Mouse (Mus musculus) hindbrain, embryonic 11.5 days (tissue): ENCODE results near the gene Fat3. TPM values are rescaled to one million over a fixed set of nuclear protein-coding genes. Genes with fewer than 3 reads are reported as not detected.
A peak's percentile ranks its signal among the peaks of the same experiment; 100 is the strongest.

ENCODE experiments used
- ATAC-seq: fragments of 200-750 bp; cut with Nextera tagmentation; 2 replicates; pipeline ENCODE4 v1.8.0; 2017; ENCODE audit warnings: mild to moderate bottlenecking, moderate TSS enrichment, moderate library complexity; ENCODE audit not compliant: low FRiP score
- DNase-seq: peaks from one replicate; pipeline ENCODE4 v3.0.0-alpha.2; 2015; ENCODE audit warnings: low spot score
- H3K27ac ChIP-seq: fragments of 300-500 bp; sonication (generic); 2 replicates; pipeline ENCODE4 v1.5.1; 2014; ENCODE audit warnings: mild to moderate bottlenecking, low read depth, low read length
- H3K27me3 ChIP-seq: fragments of 300-500 bp; sonication (generic); 2 replicates; pipeline ENCODE4 v1.6.1; 2014; ENCODE audit warnings: mild to moderate bottlenecking, low read length, moderate library complexity, mixed read lengths; ENCODE audit not compliant: control insufficient read depth, insufficient read depth
- H3K36me3 ChIP-seq: fragments of 300-500 bp; sonication (generic); 2 replicates; pipeline ENCODE4 v1.6.1; 2014; ENCODE audit warnings: mild to moderate bottlenecking, low read length, moderate library complexity, mixed read lengths; ENCODE audit not compliant: control insufficient read depth, insufficient read depth
- H3K4me1 ChIP-seq: fragments of 300-500 bp; sonication (generic); replicated peaks from 2 replicates; pipeline ENCODE4 v1.6.1; 2014; ENCODE audit warnings: low read length, mixed read lengths; ENCODE audit not compliant: control insufficient read depth, insufficient read depth
- H3K4me2 ChIP-seq: fragments of 300-500 bp; sonication (generic); replicated peaks from 2 replicates; pipeline ENCODE4 v1.6.1; 2014; ENCODE audit warnings: mild to moderate bottlenecking, low read depth, low read length
- H3K4me3 ChIP-seq: fragments of 300-500 bp; sonication (generic); 2 replicates; pipeline ENCODE4 v1.5.1; 2014; ENCODE audit warnings: low read depth, low read length
- H3K9ac ChIP-seq: fragments of 300-500 bp; sonication (generic); 2 replicates; pipeline ENCODE4 v1.6.1; 2014; ENCODE audit warnings: low read depth, low read length
- H3K9me3 ChIP-seq: fragments of 300-500 bp; sonication (generic); 2 replicates; pipeline ENCODE4 v1.6.1; 2016; ENCODE audit warnings: low read length; ENCODE audit not compliant: control insufficient read depth
- WGBS: fragments of 180-500 bp; shearing (Covaris S2); extraction: QIAGEN DNeasy Blood & Tissue Kit; methylation state at CpG from one replicate; pipeline ENCODE4 v1.1.7; 2014; 5-methylcytosine and 5-hydroxymethylcytosine counted together
- polyA plus RNA-seq: library from polyadenylated mRNA; unstranded; fragments of >200 nt; fragmentation: Nextera tagmentation; extraction: Ambion mirVana; gene quantifications from 2 replicates; pipeline ENCODE4 v1.2.1, GENCODE M21; 2014

Gene Fat3
- polyA plus RNA-seq, 1 experiment from 2014 or later: 15.5 TPM

DNA sequence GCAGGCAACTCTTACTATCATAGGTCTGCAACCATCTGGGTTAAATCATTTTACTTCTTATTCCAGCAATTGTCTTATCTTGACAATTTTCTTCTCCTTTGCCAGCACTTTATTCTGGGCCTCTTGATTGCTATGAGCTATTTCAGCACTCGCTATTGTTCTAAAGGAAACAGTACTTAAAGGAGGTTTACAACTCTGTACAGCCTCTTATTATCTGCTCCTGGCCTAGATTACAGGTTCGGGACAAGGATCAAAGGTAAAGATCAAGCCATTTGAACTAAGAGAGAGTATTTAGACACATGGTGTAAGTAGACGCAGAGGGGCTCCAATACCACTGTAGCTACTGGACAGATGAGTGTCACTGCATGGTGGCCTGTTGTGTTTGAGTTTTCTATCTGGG is 463.7 kb downstream of the Fat3 start:
- no peak for ATAC-seq
- Histone ChIP-seq H3K4me2 (no peak overlapping the region), H3K4me3 (no peak overlapping the region), H3K27me3 (no peaks in the 10 kb centered on the region), H3K9ac (no peak overlapping the region), H3K4me1 (no peaks in the 10 kb centered on the region), H3K9me3 (no peaks in the 10 kb centered on the region), H3K36me3 (no peaks in the 10 kb centered on the region), H3K27ac (no peak overlapping the region)
- no peak for DNase-seq
- WGBS: 83% methylated on average over 3 of the region's 3 CpGs

DNA sequence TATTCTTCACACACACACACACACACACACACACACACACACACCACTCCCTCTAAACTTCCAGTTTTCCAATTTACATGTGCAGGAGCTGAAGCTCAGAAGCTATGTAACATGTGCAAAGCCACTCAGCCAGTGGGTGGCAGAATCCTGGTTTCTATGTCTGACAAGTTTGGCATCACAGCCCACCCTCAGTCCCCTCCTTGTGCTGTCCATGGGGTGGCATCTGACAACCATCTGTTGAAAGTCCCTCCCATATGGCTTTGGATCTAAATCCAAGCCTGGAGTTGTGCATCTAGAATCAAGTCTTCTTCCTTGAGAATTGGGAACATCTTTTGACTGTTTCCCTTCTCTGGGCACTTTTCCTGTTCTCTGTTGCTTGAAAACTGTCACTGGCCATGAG is 464.7 kb downstream of the Fat3 start:
- no peak for ATAC-seq
- DNase-seq: no peak
- H3K27me3 ChIP-seq: no peaks in the 10 kb centered on the region
- no peak overlapping the region for H3K27ac ChIP-seq
- H3K9me3 ChIP-seq: no peaks in the 10 kb centered on the region
- no peak overlapping the region for H3K4me2 ChIP-seq
- no peaks in the 10 kb centered on the region for H3K36me3 ChIP-seq
- H3K9ac ChIP-seq: no peak overlapping the region
- no peak overlapping the region for H3K4me3 ChIP-seq
- no peaks in the 10 kb centered on the region for H3K4me1 ChIP-seq

DNA sequence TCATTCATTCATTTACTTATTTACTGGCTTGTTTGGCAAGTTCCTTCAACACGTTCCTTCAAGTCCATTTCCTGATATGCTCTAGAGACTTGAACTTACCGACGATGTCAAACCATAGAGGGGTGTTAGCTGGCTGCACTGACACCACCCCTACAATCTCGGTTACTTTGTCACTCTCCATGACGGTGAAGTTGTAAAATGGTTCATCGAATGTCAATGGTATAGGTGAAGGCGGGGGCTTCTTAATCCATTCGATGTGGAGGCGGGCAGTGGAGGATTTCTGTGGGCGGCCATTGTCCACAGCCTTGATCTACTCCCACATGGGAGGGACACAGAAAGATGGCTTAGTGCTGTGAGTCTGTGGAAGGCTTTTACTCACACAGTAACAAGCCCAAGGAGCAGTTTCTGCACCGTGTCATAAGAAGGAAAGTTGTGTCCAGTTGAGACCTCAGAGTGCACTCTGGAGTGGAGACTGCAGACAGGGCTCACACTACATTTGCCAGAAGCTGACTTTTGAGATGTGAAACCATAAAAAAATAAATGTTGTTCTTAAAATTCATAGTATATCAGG is 471.3 kb downstream of the Fat3 start:
- DNase-seq: no peak
- no peak overlapping the region for H3K27ac ChIP-seq
- H3K27me3 ChIP-seq: no peaks in the 10 kb centered on the region
- no peak overlapping the region for H3K9ac ChIP-seq
- no peak overlapping the region for H3K4me2 ChIP-seq
- 84% methylated on average over 11 of the region's 11 CpGs for WGBS
- H3K4me1 ChIP-seq: no peaks in the 10 kb centered on the region
- ATAC-seq: no peak
- H3K4me3 ChIP-seq: no peak overlapping the region
- H3K9me3 ChIP-seq: no peaks in the 10 kb centered on the region
- no peaks in the 10 kb centered on the region for H3K36me3 ChIP-seq

DNA sequence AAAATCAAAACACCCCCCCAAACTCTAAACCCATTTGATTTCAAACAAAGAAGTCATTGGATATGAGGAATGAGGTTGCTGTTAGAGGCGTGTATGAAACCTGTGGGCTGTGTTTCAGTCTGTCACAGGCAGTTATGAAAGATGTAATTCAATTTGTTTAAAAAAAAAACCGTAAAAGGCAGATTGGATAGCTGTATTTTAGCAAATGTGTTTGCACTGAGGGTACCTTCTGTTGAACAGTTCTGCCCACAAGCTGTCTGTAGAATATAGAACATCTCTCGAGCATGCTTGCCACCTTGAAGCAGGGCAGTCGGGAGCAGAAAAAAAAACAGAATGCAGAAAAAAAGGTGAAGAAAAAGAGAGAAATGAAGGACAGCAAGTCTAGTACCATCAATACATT is 472.0 kb downstream of the Fat3 start:
- Histone ChIP-seq H3K4me1 (no peaks in the 10 kb centered on the region), H3K36me3 (no peaks in the 10 kb centered on the region), H3K4me2 (no peak overlapping the region), H3K9ac (no peak overlapping the region), H3K27ac (no peak overlapping the region), H3K9me3 (no peaks in the 10 kb centered on the region), H3K4me3 (no peak overlapping the region), H3K27me3 (no peaks in the 10 kb centered on the region)
- no peak for DNase-seq
- no peak for ATAC-seq
- 83% methylated on average over 4 of the region's 4 CpGs for WGBS

DNA sequence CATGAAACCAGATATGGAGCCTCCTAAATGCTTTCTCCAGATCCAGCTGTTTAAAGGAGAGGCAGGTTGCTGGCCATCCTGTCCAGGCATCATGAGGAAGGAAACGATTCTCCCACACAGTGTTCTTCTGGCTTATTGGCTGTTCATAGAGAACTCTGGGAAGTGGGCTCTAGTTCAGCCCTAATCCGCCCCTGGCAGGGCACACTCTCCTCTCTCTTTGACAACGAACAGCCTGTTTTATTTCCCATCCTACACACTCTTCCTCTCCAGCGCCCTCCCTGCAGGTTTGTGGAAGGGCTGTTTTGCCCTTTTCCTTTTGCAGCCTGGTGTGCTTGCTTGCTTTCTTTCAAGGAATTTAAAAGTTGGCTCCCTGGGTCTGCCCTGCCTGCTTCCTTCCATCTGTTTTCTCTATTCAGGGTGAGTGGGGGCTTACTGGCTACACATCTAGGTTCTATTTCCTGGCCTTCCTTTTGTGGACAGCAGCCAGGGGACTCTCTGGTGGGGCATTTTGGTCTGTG is 472.6 kb downstream of the Fat3 start:
- no peak overlapping the region for H3K4me2 ChIP-seq
- 48% methylated on average over 4 of the region's 4 CpGs for WGBS
- ATAC-seq: no peak
- H3K36me3 ChIP-seq: no peaks in the 10 kb centered on the region
- no peak overlapping the region for H3K27ac ChIP-seq
- no peaks in the 10 kb centered on the region for H3K27me3 ChIP-seq
- peak; percentile 1 for DNase-seq
- no peak overlapping the region for H3K4me3 ChIP-seq
- H3K4me1 ChIP-seq: no peaks in the 10 kb centered on the region
- H3K9me3 ChIP-seq: no peaks in the 10 kb centered on the region
- H3K9ac ChIP-seq: no peak overlapping the region

DNA sequence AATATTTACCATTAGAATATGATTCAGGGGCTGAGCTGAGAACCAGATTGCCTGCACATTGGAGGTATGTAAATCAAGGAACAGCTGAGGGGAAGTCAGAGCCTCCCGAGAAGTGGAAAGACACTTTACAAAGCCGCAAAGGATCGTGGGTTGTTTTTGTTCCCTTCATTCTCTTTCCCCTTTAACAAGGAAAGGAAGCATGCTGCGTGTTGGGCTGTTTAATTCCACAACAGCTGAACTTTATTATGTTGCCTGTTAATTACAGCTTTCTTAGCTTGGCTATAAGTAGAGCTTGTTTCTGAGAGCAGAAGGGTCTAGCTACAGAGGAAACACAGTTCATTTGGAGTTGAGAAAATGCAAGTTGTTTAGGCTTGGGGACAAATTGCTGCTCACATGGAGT is 475.0 kb downstream of the Fat3 start:
- DNase-seq: no peak

DNA sequence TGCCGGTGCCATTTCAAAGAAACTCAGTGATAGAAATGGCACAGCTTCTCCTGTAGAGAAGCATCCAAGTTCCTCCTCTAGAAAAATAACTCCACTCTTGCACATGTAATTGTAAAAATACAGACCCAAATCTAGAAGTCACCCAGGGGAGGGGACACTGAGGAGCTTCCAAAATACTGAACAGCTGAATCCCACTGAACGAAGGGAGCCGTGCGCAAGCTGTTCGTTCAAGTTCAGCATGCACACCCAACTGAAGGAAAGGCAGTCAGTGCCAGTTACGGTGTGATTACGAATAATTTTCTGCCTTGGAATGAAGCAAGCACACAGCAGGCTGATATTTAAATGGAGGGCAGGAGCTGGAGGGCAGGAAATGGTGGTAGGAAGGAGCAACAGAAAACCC is 476.4 kb downstream of the Fat3 start:
- Histone ChIP-seq H3K9ac (no peak overlapping the region), H3K4me1 (no peaks in the 10 kb centered on the region), H3K4me2 (no peak overlapping the region), H3K9me3 (no peaks in the 10 kb centered on the region), H3K27me3 (no peaks in the 10 kb centered on the region), H3K4me3 (no peak overlapping the region), H3K36me3 (no peaks in the 10 kb centered on the region), H3K27ac (no peak overlapping the region)
- no peak for ATAC-seq
- WGBS: 96% methylated on average over 7 of the region's 7 CpGs
- DNase-seq: no peak

More for the DNA sequence above, 475.0 kb downstream of the Fat3 start:
- Histone ChIP-seq H3K4me1 (no peaks in the 10 kb centered on the region), H3K9me3 (no peaks in the 10 kb centered on the region), H3K4me2 (no peak overlapping the region), H3K27me3 (no peaks in the 10 kb centered on the region), H3K9ac (no peak overlapping the region), H3K4me3 (no peak overlapping the region), H3K27ac (no peak overlapping the region), H3K36me3 (no peaks in the 10 kb centered on the region)
- no peak for ATAC-seq
- 65% methylated on average over 4 of the region's 4 CpGs for WGBS

DNA sequence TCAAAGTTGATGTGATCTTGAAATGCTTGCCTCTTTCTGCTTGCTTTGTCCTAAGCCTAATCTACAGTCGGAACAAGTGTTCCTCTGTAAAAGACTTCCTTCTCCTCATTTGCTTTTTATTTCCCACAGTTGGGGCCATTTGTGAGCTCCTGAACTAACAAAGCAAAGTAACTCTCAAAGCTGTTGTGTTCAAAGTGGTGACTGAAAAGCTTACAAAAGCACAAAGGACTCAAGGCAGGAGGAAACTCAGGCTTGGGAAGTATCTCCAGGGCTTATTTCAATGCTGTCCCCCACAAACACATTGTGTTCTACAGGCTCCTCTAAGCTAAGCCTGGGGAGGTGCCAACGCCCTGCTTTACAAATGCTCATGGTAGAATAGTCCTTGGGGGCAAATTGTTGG is 487.0 kb downstream of the Fat3 start:
- no peak overlapping the region for H3K9ac ChIP-seq
- ATAC-seq: no peak
- no peaks in the 10 kb centered on the region for H3K27me3 ChIP-seq
- H3K36me3 ChIP-seq: no peaks in the 10 kb centered on the region
- no peaks in the 10 kb centered on the region for H3K9me3 ChIP-seq
- H3K27ac ChIP-seq: no peak overlapping the region
- no peak for DNase-seq
- no peaks in the 10 kb centered on the region for H3K4me1 ChIP-seq
- WGBS: 34% methylated on average over 2 of the region's 2 CpGs
- no peak overlapping the region for H3K4me2 ChIP-seq
- H3K4me3 ChIP-seq: no peak overlapping the region

DNA sequence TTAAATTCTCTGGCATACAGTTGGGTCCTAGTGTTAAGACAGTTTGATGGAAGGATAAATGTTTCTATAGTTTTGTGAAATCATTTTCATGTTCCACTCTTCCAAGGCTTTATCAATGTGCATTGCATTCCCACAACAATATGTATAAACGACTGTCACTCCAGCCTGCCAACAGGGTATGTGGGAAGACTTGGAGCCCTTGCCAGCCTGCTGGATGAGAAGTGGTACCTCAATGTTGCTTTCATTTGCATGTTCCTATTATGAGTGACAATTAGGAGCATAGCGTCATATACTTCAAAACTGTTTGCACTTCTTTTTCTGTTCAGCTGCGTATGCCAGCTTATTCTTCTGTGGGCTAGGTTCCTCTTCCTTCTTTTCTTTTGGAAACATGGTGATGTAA is 489.7 kb downstream of the Fat3 start:
- H3K27ac ChIP-seq: no peak overlapping the region
- H3K36me3 ChIP-seq: no peaks in the 10 kb centered on the region
- H3K9me3 ChIP-seq: no peaks in the 10 kb centered on the region
- H3K4me3 ChIP-seq: no peak overlapping the region
- H3K4me2 ChIP-seq: no peak overlapping the region
- H3K4me1 ChIP-seq: no peaks in the 10 kb centered on the region
- ATAC-seq (no peak), DNase-seq (no peak)
- no peak overlapping the region for H3K9ac ChIP-seq
- WGBS: 95% methylated on average over 3 of the region's 3 CpGs
- no peaks in the 10 kb centered on the region for H3K27me3 ChIP-seq
